Mouse (Mus musculus) testis, adult 2 months (tissue): ENCODE data around the gene Mapre3.

ENCODE experiments used
- CTCF ChIP-seq: fragments of 200-500 bp; IDR thresholded peaks from 2 replicates; pipeline ENCODE4 v1.5.1; 2012; ENCODE audit warnings: low read depth, mild to moderate bottlenecking, inconsistent platforms, low read length, moderate library complexity; ENCODE audit not compliant: control insufficient read depth, insufficient read depth, insufficient replicate concordance
- POLR2A ChIP-seq: fragments of 200-500 bp; IDR thresholded peaks from 2 replicates; pipeline ENCODE4 v1.6.1; 2012; ENCODE audit warnings: low read depth, mild to moderate bottlenecking, inconsistent platforms, low read length, moderate library complexity; ENCODE audit not compliant: control insufficient read depth

DNA sequence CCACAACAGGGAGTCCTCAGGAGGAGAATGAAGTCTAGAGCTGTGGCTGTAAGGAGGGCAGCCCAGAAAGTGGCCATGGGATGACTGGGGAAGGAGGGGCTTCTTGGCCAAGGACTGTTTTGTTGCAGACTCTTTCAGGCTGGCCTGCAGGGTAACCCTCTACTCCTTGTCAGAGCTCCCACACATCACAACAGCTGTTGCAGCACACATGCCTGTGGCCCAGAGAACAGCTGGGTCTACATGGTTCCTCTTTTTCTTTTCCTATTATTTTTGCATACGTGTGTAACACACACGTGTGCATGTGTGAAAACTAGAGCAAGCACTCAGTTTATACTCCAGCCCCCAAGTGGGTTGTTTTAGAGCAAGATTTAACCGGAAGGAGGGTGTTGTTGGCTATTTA, 52.4 kb downstream of the Mapre3 start:
- no peak for TF ChIP-seq POLR2A
- TF ChIP-seq CTCF, result no peak
